Mouse (Mus musculus): Measurements from ENCODE around the gene Doxl2. TPM values are rescaled to one million over a fixed set of nuclear protein-coding genes. Genes with fewer than 3 reads are reported as not detected.
A peak's percentile ranks its signal among the peaks of the same experiment; 100 is the strongest.

Gene Doxl2
- polyA plus RNA-seq, 1 experiment: not detected

DNA sequence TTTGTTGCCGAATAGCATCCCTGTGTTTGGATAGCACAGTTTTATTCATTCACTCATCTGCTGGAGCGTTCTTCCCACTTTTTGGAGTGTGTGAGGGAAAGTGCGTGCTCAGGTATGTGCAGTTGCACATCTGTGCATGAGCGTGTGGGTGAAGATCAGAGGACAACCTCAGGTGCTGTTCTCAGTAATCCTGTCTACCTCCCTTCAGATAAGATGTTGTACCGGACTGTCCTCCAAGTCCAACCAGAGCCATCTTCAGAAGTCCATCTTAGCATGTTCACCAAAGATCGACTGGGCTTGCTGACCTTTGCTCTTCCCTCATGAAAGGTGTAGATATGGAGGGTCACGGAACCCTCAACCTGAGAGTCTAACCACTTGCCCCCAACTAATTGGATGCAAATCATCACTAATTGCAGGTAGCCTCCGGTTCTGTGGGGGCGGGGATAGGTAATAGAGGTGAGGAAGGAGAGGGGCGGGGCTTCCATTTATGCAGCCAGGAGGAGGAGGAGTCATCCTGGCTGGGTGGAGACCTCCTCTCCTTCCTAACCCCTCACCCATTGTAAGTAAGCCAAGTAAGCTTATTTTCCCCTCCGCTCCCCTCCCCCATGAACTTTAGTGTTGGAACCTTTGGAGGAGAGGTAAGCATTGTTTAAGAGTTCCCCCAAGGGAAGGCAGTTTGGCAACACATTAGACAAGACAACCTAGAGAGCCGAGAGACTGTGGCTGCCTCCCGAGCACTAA lies 33.8 kb downstream of the Doxl2 start:
- Histone ChIP-seq H3K4me3 (ENCODE audit: insufficient read depth, low read length) (peak overlapping the region; percentile 18), H3K4me1 (ENCODE audit: control insufficient read depth, insufficient read depth, low read length) (peaks cover 39% of the 10 kb centered on the region), H3K27ac (ENCODE audit: insufficient read depth, low read depth, low read length) (peak overlapping the region; percentile 50)
- TF ChIP-seq POLR2A (IDR thresholded peaks at IDR 0.05; ENCODE audit: borderline replicate concordance, low read depth, low read length): no peak
- no peak for TF ChIP-seq CTCF (IDR thresholded peaks at IDR 0.05; ENCODE audit: low read depth, low read length)

DNA sequence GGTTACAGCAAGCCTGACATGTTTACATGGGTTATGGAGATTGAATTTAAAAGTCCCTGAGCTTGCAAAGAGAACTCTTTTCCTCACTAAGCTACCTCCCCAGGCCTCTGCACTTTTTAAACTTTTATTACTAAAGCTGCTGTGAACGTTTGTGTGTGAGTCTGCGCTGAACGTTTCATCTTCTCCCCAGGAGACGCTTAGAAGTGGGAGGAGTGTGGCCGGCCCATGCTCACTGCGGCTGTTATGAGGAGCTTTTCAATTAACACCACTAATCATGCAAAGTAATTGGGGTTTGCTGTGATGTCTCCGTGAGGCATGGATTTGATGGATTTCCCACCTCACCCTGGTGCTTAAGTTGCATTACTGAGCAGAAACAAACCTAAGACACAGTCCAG lies 34.4 kb downstream of the Doxl2 start:
- no peak overlapping the region for H3K27ac ChIP-seq (ENCODE audit: insufficient read depth, low read depth, low read length)

DNA sequence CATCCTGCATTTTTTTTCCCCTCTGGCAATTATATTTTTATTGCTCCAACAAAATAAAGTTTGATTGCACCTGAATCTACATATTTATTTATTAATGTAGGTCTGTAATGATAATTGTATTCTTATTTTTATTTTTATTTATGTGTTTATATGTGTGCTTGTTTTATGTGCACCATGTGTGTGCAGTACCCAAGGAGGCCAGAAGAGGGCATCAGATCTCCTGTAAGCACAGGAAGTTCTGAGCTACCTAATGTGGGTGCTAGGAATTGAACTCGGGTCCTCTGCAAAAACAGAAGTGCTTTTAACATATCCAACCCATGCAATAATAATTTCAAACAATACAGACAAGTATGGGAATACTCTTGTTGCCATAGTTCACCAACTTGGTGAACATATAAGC lies 34.9 kb downstream of the Doxl2 start:
- peaks cover 37% of the 10 kb centered on the region for H3K4me1 ChIP-seq (ENCODE audit: control insufficient read depth, insufficient read depth, low read length)
- peak overlapping the region; percentile 100 for H3K27ac ChIP-seq (ENCODE audit: insufficient read depth, low read depth, low read length)
- TF ChIP-seq POLR2A (IDR thresholded peaks at IDR 0.05; ENCODE audit: borderline replicate concordance, low read depth, low read length) (no peak), CTCF (IDR thresholded peaks at IDR 0.05; ENCODE audit: low read depth, low read length) (no peak)
- no peak overlapping the region for H3K4me3 ChIP-seq (ENCODE audit: insufficient read depth, low read length)

More for the DNA sequence above, 34.4 kb downstream of the Doxl2 start:
- peaks cover 41% of the 10 kb centered on the region for H3K4me1 ChIP-seq (ENCODE audit: control insufficient read depth, insufficient read depth, low read length)
- H3K4me3 ChIP-seq (ENCODE audit: insufficient read depth, low read length): no peak overlapping the region
- TF ChIP-seq POLR2A (IDR thresholded peaks at IDR 0.05; ENCODE audit: borderline replicate concordance, low read depth, low read length): no peak
- TF ChIP-seq CTCF (IDR thresholded peaks at IDR 0.05; ENCODE audit: low read depth, low read length): no peak

DNA sequence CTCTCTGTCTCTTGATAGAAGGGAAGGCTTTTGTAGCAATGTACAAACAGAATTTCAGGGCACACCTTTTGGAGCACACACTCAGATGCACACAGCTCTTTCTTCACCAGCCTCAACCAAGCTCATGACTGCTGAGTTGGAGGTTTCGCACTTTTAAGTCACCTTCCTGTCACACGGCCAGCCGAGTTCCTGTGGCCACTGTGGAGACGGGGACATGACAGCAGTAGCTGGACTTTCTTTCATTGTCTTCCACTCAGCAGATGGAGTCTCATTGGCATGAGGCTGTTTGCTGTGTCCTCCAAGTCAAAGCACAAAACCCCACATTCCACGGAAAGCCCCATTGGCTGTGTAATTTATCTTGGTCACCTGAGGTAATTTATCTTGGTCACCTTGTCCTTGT lies 36.4 kb downstream of the Doxl2 start:
- Histone ChIP-seq H3K27ac (ENCODE audit: insufficient read depth, low read depth, low read length) (peak overlapping the region; percentile 100), H3K4me1 (ENCODE audit: control insufficient read depth, insufficient read depth, low read length) (peaks cover 37% of the 10 kb centered on the region), H3K4me3 (ENCODE audit: insufficient read depth, low read length) (no peak overlapping the region; the same call in 1 of the 2 replicates)
- TF ChIP-seq CTCF (IDR thresholded peaks at IDR 0.05; ENCODE audit: low read depth, low read length): no peak
- no peak for TF ChIP-seq POLR2A (IDR thresholded peaks at IDR 0.05; ENCODE audit: borderline replicate concordance, low read depth, low read length)

DNA sequence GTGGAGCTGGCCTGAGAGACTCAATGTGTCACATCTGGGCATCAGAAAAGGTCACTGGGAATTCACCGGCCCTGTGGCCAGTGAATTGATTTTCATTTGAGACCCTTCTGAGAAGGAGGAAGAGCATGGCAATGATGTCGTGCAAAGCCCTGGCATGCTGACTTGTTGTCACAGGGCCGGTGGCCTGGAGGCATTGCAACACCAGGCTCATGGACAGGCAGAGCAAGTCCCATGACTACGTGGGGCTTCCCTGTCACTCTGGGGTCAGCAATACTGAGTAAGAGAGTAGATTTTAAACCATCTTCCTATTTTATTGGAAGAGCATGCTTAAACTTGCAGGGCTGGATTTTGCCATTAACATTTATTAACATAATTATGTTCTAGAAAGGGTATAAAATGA lies 38.3 kb downstream of the Doxl2 start:
- Histone ChIP-seq H3K27ac (ENCODE audit: insufficient read depth, low read depth, low read length) (peak overlapping the region; percentile 100), H3K4me3 (ENCODE audit: insufficient read depth, low read length) (peak overlapping the region; percentile 38), H3K4me1 (ENCODE audit: control insufficient read depth, insufficient read depth, low read length) (peaks cover 39% of the 10 kb centered on the region)
- TF ChIP-seq CTCF (IDR thresholded peaks at IDR 0.05; ENCODE audit: low read depth, low read length) (no peak), POLR2A (IDR thresholded peaks at IDR 0.05; ENCODE audit: borderline replicate concordance, low read depth, low read length) (no peak)

DNA sequence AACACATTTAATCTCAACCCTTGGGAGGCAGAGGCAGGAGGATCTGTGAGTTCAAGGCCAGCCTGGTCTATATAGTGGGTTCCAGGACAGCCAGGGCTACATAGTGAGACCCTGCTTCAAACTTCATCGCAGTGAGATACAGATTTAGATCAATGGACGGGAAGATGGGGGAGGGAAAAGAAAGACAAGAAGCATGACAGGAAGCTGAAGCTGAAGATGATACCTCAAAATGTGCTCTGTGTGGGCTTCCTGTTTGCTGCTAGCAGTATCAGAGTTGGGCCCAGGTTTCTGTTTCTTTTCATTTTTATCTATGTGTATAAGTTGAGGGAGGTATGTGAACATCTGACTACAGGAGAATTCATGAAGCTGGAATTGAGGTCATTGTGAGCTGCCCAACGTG lies 38.7 kb downstream of the Doxl2 start:
- H3K27ac ChIP-seq (ENCODE audit: insufficient read depth, low read depth, low read length): peak overlapping the region; percentile 100
- no peak for TF ChIP-seq POLR2A (IDR thresholded peaks at IDR 0.05; ENCODE audit: borderline replicate concordance, low read depth, low read length)
- TF ChIP-seq CTCF (IDR thresholded peaks at IDR 0.05; ENCODE audit: low read depth, low read length): no peak
- peaks cover 36% of the 10 kb centered on the region for H3K4me1 ChIP-seq (ENCODE audit: control insufficient read depth, insufficient read depth, low read length)
- no peak overlapping the region for H3K4me3 ChIP-seq (ENCODE audit: insufficient read depth, low read length)

DNA sequence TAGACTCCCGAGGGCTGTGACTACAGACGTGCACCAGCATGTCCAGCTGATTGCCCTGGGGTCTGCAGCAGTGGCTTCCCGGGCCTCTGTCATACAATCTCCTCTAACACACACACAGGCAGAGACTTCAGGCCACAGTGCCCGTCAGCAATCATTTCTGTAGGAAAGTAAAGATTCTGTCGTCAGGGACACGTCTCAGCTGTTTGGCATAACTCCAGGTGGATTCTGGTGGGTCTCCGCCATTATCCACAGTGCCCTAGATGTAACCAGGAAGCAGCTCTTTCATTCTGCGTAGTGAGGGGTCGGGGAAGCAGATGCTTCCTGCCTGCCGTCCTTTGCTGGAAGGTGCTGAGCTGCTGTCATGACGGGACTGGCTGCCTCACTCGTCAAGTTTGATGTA lies 42.4 kb downstream of the Doxl2 start:
- Histone ChIP-seq H3K4me3 (ENCODE audit: insufficient read depth, low read length) (no peak overlapping the region), H3K27ac (ENCODE audit: insufficient read depth, low read depth, low read length) (no peak overlapping the region), H3K4me1 (ENCODE audit: control insufficient read depth, insufficient read depth, low read length) (peaks cover 46% of the 10 kb centered on the region)
- TF ChIP-seq POLR2A (IDR thresholded peaks at IDR 0.05; ENCODE audit: borderline replicate concordance, low read depth, low read length) (no peak), CTCF (IDR thresholded peaks at IDR 0.05; ENCODE audit: low read depth, low read length) (no peak)

DNA sequence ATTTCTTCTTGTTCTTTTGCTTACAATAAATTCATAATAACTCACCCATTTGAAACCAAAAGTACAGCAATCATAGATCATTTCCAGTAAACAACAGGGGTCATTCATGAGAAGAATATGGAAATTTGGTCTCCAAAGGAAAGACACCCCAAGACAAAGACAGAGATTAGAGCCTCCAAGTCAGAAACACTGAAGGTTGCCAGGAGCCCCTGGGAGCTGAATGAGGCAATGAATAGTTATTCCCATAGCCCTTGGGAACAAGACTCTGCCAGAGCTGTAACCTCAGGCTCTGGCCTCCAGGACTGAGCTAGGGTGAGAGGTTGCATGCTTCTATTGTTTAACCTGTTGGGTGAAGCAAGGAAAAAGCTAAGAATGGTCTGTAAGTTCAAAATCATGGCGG lies 44.6 kb downstream of the Doxl2 start:
- TF ChIP-seq CTCF (IDR thresholded peaks at IDR 0.05; ENCODE audit: low read depth, low read length): no peak
- no peak for TF ChIP-seq POLR2A (IDR thresholded peaks at IDR 0.05; ENCODE audit: borderline replicate concordance, low read depth, low read length)
- Histone ChIP-seq H3K4me3 (ENCODE audit: insufficient read depth, low read length) (no peak overlapping the region), H3K27ac (ENCODE audit: insufficient read depth, low read depth, low read length) (no peak overlapping the region), H3K4me1 (ENCODE audit: control insufficient read depth, insufficient read depth, low read length) (peaks cover 53% of the 10 kb centered on the region)

DNA sequence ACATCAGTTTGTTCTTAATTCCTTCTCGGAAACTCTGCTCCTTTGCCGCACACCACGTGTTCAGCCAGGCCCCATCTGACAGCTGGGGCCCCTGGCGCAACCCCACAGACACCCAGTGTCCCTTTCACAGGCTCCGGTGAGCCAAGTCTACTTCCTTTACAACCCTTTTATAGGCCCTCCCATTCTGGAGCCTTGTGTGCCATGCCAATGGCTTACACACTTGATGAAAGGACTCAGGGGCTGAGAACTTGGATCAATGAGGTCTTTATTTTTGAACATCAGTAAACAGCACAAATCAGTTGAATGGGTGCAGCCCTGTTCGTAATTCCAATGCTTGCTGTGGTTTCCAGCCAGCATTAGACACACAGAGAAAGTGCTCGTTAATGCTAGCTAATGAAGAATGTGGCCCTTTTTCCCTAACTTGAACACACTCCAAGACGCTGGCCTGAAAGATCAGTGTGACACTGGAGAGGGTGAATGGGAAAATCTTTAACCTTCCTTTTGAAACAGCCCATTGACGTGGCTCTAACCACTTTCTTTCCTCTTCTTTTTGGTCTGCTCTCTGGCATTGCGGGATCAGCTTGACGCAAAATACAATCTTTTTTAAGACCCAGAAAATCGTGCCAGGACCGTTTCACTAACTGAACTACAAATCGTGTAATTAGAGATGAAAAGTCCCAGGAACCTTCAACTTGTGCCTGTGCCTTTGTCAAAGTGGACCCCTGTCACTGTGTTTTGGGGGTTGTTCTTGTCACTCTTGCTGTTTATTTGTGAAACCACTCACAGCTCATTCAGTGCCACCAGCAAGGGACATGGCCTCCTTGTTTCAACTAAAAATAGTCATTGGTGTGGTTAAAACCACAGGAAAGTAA lies 46.6 kb downstream of the Doxl2 start:
- Histone ChIP-seq H3K4me1 (ENCODE audit: control insufficient read depth, insufficient read depth, low read length) (peaks cover 73% of the 10 kb centered on the region), H3K4me3 (ENCODE audit: insufficient read depth, low read length) (no peak overlapping the region), H3K27ac (ENCODE audit: insufficient read depth, low read depth, low read length) (peak overlapping the region; percentile 81)
- TF ChIP-seq CTCF (IDR thresholded peaks at IDR 0.05; ENCODE audit: low read depth, low read length) (no peak), POLR2A (IDR thresholded peaks at IDR 0.05; ENCODE audit: borderline replicate concordance, low read depth, low read length) (no peak)

DNA sequence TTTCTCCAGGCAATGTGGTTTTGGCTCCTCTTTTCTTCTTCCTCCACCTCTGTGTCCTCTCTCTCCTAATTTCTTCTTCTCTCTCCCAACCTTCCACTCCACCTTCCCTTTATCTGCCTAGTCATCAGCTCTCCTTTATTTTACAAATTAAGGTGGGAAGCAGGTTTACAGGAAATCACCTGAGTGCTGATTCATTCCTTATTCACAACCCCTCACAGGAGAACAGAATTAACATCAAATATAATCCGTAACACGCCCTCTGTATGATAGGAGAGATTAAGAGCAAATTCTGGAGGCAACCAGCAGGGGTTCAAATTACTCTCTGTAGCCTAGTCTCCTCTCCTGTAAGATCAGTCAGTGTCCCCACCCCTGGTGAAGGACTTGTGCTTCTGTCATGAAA lies 47.6 kb downstream of the Doxl2 start:
- H3K27ac ChIP-seq (ENCODE audit: insufficient read depth, low read depth, low read length): peak overlapping the region; percentile 81
- no peak overlapping the region for H3K4me3 ChIP-seq (ENCODE audit: insufficient read depth, low read length)
- TF ChIP-seq CTCF (IDR thresholded peaks at IDR 0.05; ENCODE audit: low read depth, low read length) (no peak), POLR2A (IDR thresholded peaks at IDR 0.05; ENCODE audit: borderline replicate concordance, low read depth, low read length) (no peak)
- H3K4me1 ChIP-seq (ENCODE audit: control insufficient read depth, insufficient read depth, low read length): peaks cover 77% of the 10 kb centered on the region

All from bone marrow macrophage, adult 2 months (primary cell).